Mouse (Mus musculus) heart, postnatal 0 days (tissue): Measurements from ENCODE around the gene Hlf.

ENCODE experiments used
- CTCF ChIP-seq: IDR thresholded peaks from 2 replicates; pipeline ENCODE4 v1.5.1; 2016; ENCODE audit warnings: antibody characterized with exemption, control low read depth, low read depth
- EP300 ChIP-seq: IDR thresholded peaks from 2 replicates; pipeline ENCODE4 v1.6.1; 2016; ENCODE audit warnings: antibody characterized with exemption, low read depth

DNA sequence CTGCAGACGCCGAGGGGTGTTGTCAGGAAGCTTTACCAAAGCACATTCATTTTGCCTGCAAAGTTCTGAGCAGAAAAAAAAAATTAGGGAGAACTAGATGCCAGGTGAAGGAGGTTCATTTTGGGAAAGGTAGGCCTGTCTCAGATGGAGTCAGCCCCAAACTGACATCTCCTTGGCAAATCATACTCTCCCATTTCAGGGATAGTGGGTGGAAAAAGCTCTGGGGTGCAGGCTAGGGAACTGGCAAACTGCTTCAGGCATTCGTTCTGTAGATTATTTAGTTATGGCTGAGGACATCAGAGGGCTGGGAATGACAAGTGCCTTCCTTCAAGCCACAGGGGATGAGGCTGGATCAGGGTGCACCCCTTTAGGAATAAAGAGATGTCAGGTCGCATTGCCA, 58.0 kb downstream of the Hlf start:
- TF ChIP-seq CTCF (no peak), EP300 (no peak)
